Mouse (Mus musculus) lung, postnatal 0 days (tissue): ENCODE results near the gene Tada2b. TPM values are rescaled to one million over a fixed set of nuclear protein-coding genes. Genes with fewer than 3 reads are reported as not detected.

ENCODE experiments used
- ATAC-seq: fragments of 200-750 bp; cut with Nextera tagmentation; 2 replicates; pipeline ENCODE4 v1.8.0; 2017; ENCODE audit warnings: moderate library complexity
- DNase-seq: peaks from one replicate; pipeline ENCODE4 v3.0.0-alpha.2; 2016; ENCODE audit warnings: low spot score
- H3K27ac ChIP-seq: fragments of 300-500 bp; sonication (generic); 2 replicates; pipeline ENCODE4 v1.5.1; 2014; ENCODE audit warnings: antibody characterized with exemption, mild to moderate bottlenecking, low read length, mixed read lengths
- H3K27me3 ChIP-seq: fragments of 300-500 bp; sonication (generic); replicated peaks from 2 replicates; pipeline ENCODE4 v1.6.1; 2014; ENCODE audit warnings: low read length, mixed read lengths; ENCODE audit not compliant: insufficient read depth
- H3K36me3 ChIP-seq: fragments of 300-500 bp; sonication (generic); 2 replicates; pipeline ENCODE4 v1.6.1; 2014; ENCODE audit warnings: low read length, mixed read lengths; ENCODE audit not compliant: insufficient read depth
- H3K4me1 ChIP-seq: fragments of 300-500 bp; sonication (generic); 2 replicates; pipeline ENCODE4 v1.6.1; 2014; ENCODE audit warnings: antibody characterized with exemption, low read depth, low read length, mixed read lengths; ENCODE audit not compliant: insufficient read depth
- H3K4me2 ChIP-seq: fragments of 300-500 bp; sonication (generic); replicated peaks from 2 replicates; pipeline ENCODE4 v1.6.1; 2014; ENCODE audit warnings: low read depth, mild to moderate bottlenecking, low read length, moderate library complexity, mixed read lengths
- H3K4me3 ChIP-seq: fragments of 300-500 bp; sonication (generic); 2 replicates; pipeline ENCODE4 v1.5.1; 2014; ENCODE audit warnings: low read depth, low read length
- H3K9ac ChIP-seq: fragments of 300-500 bp; sonication (generic); replicated peaks from 2 replicates; pipeline ENCODE4 v1.6.1; 2014; ENCODE audit warnings: low read depth, mild to moderate bottlenecking
- H3K9me3 ChIP-seq: fragments of 300-500 bp; sonication (generic); 2 replicates; pipeline ENCODE4 v1.6.1; 2016; ENCODE audit warnings: low read length, mixed read lengths
- CTCF ChIP-seq: IDR thresholded peaks from 2 replicates; pipeline ENCODE4 v1.5.1; 2016; ENCODE audit warnings: antibody characterized with exemption, mild to moderate bottlenecking
- EP300 ChIP-seq: IDR thresholded peaks from 2 replicates; pipeline ENCODE4 v1.6.1; 2016; ENCODE audit warnings: antibody characterized with exemption, mild to moderate bottlenecking, control low read depth
- WGBS: fragments of 180-500 bp; shearing (Covaris S2); extraction: QIAGEN DNeasy Blood & Tissue Kit; methylation state at CpG from one replicate; pipeline ENCODE4 v1.1.7; 2014; 5-methylcytosine and 5-hydroxymethylcytosine counted together
- polyA plus RNA-seq: library from polyadenylated mRNA; unstranded; fragments of >200 nt; fragmentation: Nextera tagmentation; extraction: Ambion mirVana; gene quantifications from 2 replicates; pipeline ENCODE4 v1.2.1, GENCODE M21; 2015

The Tada2b gene
- polyA plus RNA-seq, 1 experiment from 2014 or later: 1.9 TPM

DNA sequence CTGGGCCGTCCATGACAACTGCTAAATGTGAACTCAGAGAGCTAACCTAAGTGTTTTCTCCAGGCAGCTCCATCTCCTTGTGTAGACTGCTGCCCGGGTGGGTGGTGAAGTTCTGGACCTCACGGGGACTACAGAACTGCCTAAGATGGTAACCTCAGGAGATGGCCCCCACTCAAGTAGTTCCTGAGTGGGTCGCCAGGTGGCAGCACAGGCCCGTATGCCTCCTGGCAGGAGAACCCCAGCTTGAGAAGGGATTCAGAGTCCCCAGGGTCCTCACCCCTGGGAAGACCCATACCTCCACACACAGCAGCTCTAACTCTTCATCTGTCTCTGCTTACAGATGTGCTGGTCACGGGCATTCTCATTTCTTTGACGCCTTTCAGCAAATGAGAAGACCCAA lies 21.3 kb downstream of the Tada2b start:
- TF ChIP-seq CTCF (peak; percentile 94), EP300 (no peak)
- H3K9me3 ChIP-seq: no peaks in the 10 kb centered on the region
- H3K36me3 ChIP-seq: no peaks in the 10 kb centered on the region
- no peak overlapping the region for H3K9ac ChIP-seq
- H3K27me3 ChIP-seq: no peaks in the 10 kb centered on the region
- H3K27ac ChIP-seq: no peak overlapping the region
- whole genome bisulfite sequencing: 12% methylated on average over 7 of the region's 7 CpGs
- ATAC-seq (no peak), DNase-seq (peak; percentile 62)
- H3K4me2 ChIP-seq: no peak overlapping the region
- peaks cover 11% of the 10 kb centered on the region for H3K4me1 ChIP-seq
- no peak overlapping the region for H3K4me3 ChIP-seq

DNA sequence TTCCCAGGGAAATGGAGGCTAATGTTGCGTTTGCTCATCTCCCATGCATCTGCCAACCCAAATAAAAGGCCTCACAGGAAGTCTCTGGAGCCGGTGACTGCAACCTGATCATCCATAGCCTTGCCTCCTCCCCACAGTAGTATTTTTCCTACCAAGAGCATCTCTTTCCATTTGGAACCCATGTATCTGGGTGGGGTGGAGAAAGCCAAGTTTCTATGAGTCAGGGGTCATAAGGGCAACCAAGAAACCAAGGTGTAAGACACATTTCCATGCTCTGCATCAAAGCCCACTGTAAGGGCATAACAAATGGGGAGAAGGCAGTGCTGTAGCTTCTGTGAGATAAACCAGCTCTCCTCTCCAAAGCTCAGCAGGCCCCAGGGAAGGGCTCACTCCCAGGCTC lies 22.9 kb downstream of the Tada2b start:
- no peak overlapping the region for H3K4me3 ChIP-seq
- no peak overlapping the region for H3K9ac ChIP-seq
- H3K4me1 ChIP-seq: peaks cover 11% of the 10 kb centered on the region
- H3K27me3 ChIP-seq: no peaks in the 10 kb centered on the region
- WGBS: 52% methylated on average over 2 of the region's 2 CpGs
- H3K27ac ChIP-seq: no peak overlapping the region
- no peak overlapping the region for H3K4me2 ChIP-seq
- no peaks in the 10 kb centered on the region for H3K36me3 ChIP-seq
- ATAC-seq: no peak
- DNase-seq: no peak
- TF ChIP-seq CTCF: no peak
- no peak for TF ChIP-seq EP300
- H3K9me3 ChIP-seq: no peaks in the 10 kb centered on the region

DNA sequence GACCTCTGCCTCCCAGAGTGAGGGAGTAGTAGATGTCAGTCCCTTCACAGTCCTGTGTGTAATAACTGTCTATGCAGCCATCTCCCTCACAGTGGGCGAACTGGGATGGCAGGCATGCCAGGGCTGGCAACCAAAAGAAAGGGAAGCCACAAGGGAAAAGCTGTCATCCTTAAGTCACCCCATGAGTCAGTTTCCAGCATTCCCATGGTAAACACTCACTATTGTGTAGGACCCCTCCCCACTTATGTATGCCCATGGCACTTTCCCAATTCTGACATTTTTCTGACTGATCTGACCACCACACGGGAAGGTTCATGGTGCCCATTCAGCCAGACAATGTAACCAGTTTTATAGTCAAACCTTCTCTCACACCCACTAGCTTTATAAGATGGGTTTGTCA lies 23.4 kb downstream of the Tada2b start:
- Histone ChIP-seq H3K4me1 (peaks cover 6% of the 10 kb centered on the region), H3K27me3 (no peaks in the 10 kb centered on the region), H3K4me3 (no peak overlapping the region), H3K27ac (no peak overlapping the region), H3K4me2 (no peak overlapping the region), H3K36me3 (no peaks in the 10 kb centered on the region), H3K9ac (no peak overlapping the region), H3K9me3 (no peaks in the 10 kb centered on the region)
- WGBS: 79% methylated on average over 2 of the region's 2 CpGs
- ATAC-seq: no peak
- no peak for DNase-seq
- TF ChIP-seq EP300: no peak
- TF ChIP-seq CTCF: no peak

DNA sequence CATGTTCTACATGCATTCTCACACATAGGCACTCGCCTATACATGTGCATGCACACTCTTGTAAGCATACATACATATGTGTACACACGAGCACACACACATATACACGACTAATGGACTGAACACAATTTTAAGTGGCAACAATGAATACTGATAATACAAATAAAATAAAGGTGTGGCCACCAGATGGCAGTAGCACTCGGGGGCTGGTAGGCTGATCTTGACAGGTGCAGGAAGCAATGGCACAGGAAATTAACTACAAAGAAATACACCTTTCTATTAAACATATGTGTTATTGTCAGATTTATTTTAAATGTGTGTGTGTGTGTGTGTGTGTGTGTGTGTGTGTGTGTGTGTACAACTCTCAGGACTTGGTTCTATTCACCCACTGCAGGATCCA lies 25.2 kb downstream of the Tada2b start:
- Histone ChIP-seq H3K27ac (no peak overlapping the region), H3K4me2 (no peak overlapping the region), H3K9ac (no peak overlapping the region), H3K4me1 (no peaks in the 10 kb centered on the region; the same call in 1 of the 2 replicates), H3K4me3 (no peak overlapping the region), H3K9me3 (no peaks in the 10 kb centered on the region), H3K27me3 (no peaks in the 10 kb centered on the region), H3K36me3 (no peaks in the 10 kb centered on the region)
- ATAC-seq: no peak
- 3% methylated on average over 4 of the region's 4 CpGs for WGBS
- peak; percentile 53 for DNase-seq
- TF ChIP-seq EP300 (no peak), CTCF (peak; percentile 71)

DNA sequence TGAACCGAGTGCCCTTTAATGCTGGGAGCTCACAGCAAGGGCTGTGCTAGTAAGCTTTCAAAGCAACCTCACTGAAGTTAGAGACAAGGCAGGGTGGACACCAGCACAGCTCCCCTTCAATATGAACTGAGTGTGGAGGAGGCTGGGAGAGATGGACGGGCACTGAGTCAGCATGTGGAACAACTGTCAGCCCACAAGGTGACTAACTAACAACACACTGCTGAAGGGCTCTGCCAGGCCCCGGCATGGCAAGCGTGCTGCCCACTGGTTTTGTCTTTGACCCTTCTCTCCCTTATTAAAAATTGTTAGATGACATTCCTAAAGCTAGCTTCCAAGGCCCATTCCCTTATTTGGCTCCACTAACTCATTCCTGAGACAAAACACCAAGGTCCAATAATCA lies 26.4 kb downstream of the Tada2b start:
- WGBS: 79% methylated on average over 4 of the region's 4 CpGs
- Histone ChIP-seq H3K9ac (no peak overlapping the region), H3K4me2 (no peak overlapping the region), H3K27me3 (no peaks in the 10 kb centered on the region), H3K4me1 (no peaks in the 10 kb centered on the region), H3K4me3 (no peak overlapping the region), H3K9me3 (no peaks in the 10 kb centered on the region), H3K27ac (no peak overlapping the region), H3K36me3 (no peaks in the 10 kb centered on the region)
- no peak for TF ChIP-seq CTCF
- no peak for TF ChIP-seq EP300
- no peak for ATAC-seq
- DNase-seq: no peak

DNA sequence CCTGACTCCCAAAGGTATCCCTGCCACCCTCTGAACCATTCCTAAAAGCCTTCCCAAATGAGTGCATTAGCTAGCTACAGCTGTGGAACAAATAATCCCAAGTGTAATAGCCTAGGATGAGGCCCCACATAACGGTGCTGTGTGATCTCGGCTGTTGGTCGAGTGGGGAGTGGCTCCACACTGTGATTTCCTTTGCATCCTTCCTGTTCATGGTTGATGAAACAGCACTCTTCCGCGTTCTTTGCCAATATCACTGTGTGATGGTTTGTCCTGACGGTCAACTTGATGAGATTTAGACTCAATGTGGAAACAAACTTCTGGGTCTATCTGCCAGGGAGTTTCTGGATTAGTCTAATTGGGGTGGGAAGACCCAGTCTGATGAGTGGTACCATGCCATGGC lies 31.3 kb downstream of the Tada2b start:
- TF ChIP-seq EP300: no peak
- TF ChIP-seq CTCF: no peak
- Histone ChIP-seq H3K27ac (no peak overlapping the region), H3K9ac (no peak overlapping the region), H3K36me3 (no peaks in the 10 kb centered on the region), H3K4me3 (no peak overlapping the region), H3K27me3 (no peaks in the 10 kb centered on the region), H3K9me3 (no peaks in the 10 kb centered on the region), H3K4me1 (no peaks in the 10 kb centered on the region), H3K4me2 (no peak overlapping the region)
- ATAC-seq (no peak), DNase-seq (no peak)
- 67% methylated on average over 6 of the region's 6 CpGs for WGBS

DNA sequence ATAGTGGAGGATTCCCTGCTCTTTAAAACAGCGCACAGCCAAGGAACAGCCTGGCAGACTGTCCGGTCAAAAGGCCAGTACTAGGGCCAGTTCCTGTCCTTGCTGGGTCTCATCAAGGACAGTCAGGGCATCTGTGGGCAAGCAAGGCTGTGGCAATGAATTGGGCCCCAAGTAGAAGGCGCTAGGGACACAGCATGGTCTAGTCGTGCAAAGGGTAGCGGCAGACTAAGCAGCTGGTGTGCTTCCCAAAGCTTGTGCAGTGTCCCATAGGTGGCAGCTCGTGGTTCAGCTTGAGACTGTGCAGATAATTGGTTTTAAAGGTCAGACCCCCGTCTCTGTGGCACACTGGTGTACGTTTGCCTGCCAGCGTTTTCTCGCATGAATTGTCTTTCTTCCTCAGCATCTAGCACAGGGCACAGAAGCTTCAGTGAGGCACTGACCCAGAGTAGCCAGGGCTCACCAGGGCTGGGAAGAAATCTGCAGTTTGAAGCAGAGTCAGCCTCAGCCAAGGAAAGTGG lies 32.2 kb downstream of the Tada2b start:
- TF ChIP-seq EP300: no peak
- TF ChIP-seq CTCF: no peak
- Histone ChIP-seq H3K4me1 (no peaks in the 10 kb centered on the region), H3K27me3 (no peaks in the 10 kb centered on the region), H3K4me3 (no peak overlapping the region), H3K9ac (no peak overlapping the region), H3K4me2 (no peak overlapping the region), H3K9me3 (no peaks in the 10 kb centered on the region), H3K36me3 (no peaks in the 10 kb centered on the region), H3K27ac (no peak overlapping the region)
- ATAC-seq: no peak
- WGBS: 74% methylated on average over 10 of the region's 10 CpGs
- DNase-seq: no peak
